Mouse (Mus musculus): ENCODE measurements at regions not wholly inside any gene's neighbourhood (a gene's known extent, or its start where the extent isn't known, plus 50 kb on each side); places are given as distances from the start of the nearest gene placed in this dataset.
"Not testable (repeated sequence)": the region's sequence is repeated elsewhere in the genome, so short reads cannot be mapped to it uniquely, and the experiment has no call there.

DNA sequence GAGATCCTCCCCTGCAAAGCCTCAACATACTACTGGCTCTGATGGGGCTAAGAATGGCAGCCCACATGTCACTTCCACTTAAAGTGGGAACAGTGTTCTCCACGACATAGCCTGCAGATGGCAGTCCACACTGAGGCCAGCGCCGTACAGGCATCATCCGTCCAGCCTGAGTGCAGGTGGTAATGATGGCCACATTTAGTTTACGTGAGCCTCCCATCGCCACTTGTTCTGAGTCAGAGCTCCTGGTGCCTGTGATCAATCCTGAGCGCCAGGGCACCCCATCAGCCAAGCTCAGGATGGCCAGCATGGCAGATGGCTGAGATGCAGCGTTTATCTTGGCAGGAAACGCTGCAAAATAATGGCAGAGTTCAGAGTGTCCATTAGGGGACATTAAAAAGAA, 159.6 kb downstream of the Adgrd1 start:
- H3K4me1 ChIP-seq (replicated peaks) = no peaks in the 10 kb centered on the region
- 78% methylated on average over 9 of the region's 9 CpGs for WGBS
- no peak overlapping the region for H3K27ac ChIP-seq
- no peak overlapping the region for H3K4me3 ChIP-seq (replicated peaks)
- ATAC-seq = no peak
- no peaks in the 10 kb centered on the region for H3K36me3 ChIP-seq
- no peaks in the 10 kb centered on the region for H3K9me3 ChIP-seq
- H3K4me2 ChIP-seq (replicated peaks) = no peak overlapping the region
- H3K9ac ChIP-seq (replicated peaks) = no peak overlapping the region
- no peaks in the 10 kb centered on the region for H3K27me3 ChIP-seq

DNA sequence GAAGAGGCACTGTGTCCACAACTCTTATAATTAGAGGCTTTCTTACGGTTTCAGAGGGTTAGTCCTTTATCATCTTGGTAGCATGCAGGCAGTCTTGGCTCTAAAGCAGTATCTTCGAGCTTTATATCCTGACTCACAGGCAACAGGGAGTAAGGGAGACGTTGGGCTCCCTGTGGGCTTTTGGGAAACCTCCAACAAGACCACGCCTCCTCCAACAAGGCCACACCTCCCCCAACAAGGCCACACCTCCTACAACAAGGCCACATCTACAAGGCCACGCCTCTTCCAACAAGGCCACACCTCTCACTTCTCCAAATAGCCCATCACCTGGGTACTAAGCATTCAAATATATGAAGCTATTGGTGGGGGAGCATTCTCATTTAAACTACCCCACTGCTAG, 160.7 kb downstream of the Adgrd1 start:
- Histone ChIP-seq H3K9ac (replicated peaks) (no peak overlapping the region), H3K9me3 (no peaks in the 10 kb centered on the region), H3K27ac (no peak overlapping the region), H3K27me3 (no peaks in the 10 kb centered on the region), H3K36me3 (no peaks in the 10 kb centered on the region), H3K4me1 (replicated peaks) (no peaks in the 10 kb centered on the region), H3K4me2 (replicated peaks) (no peak overlapping the region), H3K4me3 (replicated peaks) (no peak overlapping the region)
- ATAC-seq = no peak
- WGBS = 68% methylated on average over 5 of the region's 5 CpGs

DNA sequence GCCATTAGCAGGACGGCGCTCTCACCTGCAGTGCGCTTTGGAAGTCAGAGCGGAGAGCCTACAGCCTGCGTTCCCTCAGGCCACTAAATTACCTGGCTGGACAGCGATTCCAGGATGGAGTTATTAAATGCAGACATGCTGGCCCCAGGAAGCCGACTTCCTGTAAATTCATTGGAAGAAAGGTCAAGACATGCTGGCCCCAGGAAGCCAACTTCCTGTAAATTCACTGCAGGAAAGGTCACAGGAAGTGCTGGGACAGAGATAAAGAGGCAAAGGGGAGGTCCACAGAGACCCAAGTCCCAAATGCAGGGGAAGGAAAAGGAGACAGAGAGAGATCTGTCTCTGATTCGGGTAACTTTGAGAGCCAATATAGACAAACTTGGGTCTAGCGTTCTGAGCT, 164.1 kb downstream of the Adgrd1 start:
- H3K9ac ChIP-seq (replicated peaks) = no peak overlapping the region
- ATAC-seq = no peak
- no peaks in the 10 kb centered on the region for H3K36me3 ChIP-seq
- H3K4me1 ChIP-seq (replicated peaks) = no peaks in the 10 kb centered on the region; the same call in 1 of the 2 replicates
- no peak overlapping the region for H3K4me2 ChIP-seq (replicated peaks)
- no peak overlapping the region for H3K27ac ChIP-seq
- no peaks in the 10 kb centered on the region for H3K27me3 ChIP-seq
- WGBS = 89% methylated on average over 9 of the region's 9 CpGs
- no peak overlapping the region for H3K4me3 ChIP-seq (replicated peaks)
- H3K9me3 ChIP-seq = no peaks in the 10 kb centered on the region

DNA sequence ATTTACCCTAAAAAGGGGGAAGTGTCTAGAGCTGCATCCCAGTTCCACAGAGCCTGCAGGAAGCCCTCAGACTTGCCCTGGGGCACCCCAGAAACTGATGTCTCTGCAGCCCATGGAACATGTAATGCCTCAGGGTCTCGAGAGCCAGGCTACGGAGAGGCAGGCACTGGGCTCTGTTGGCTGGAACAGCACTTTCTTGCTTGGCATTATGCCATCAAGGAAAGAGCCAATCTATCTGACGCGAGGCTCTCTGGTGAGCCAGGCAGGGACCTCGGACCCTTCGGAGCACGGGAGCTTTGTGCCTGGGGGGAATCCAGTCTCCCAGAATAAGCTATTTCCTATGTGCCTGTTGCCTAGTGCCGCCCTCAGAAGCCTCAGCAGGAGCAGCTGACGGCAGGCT, 166.6 kb downstream of the Adgrd1 start:
- ATAC-seq = no peak
- Histone ChIP-seq H3K9ac (replicated peaks) (no peak overlapping the region), H3K36me3 (no peaks in the 10 kb centered on the region), H3K27me3 (no peaks in the 10 kb centered on the region), H3K4me3 (replicated peaks) (no peak overlapping the region), H3K4me2 (replicated peaks) (no peak overlapping the region), H3K4me1 (replicated peaks) (no peaks in the 10 kb centered on the region; the same call in 1 of the 2 replicates), H3K27ac (no peak overlapping the region), H3K9me3 (no peaks in the 10 kb centered on the region)
- 57% methylated on average over 9 of the region's 9 CpGs for WGBS

DNA sequence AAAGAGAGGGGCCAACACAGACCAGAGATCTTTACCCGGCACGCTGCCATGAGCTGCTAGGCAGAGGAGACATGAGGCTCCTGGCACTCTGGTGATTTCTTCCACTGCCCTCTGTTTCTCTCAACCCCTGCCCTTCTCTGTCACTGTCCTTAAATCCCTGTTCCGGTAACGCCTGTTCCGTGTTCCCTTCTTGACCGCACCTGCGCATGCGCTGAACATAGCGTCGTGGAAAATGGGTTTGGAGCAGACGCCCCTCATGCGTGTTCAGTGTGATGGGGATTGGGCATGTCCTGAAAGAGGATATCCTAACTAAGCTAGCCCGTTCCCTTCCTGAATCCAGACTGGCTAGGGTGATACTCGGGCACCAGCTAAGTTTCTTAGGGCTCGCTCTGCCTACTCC, 167.8 kb downstream of the Adgrd1 start:
- no peaks in the 10 kb centered on the region for H3K9me3 ChIP-seq
- H3K27ac ChIP-seq = no peak overlapping the region
- H3K4me3 ChIP-seq (replicated peaks) = no peak overlapping the region
- no peak for ATAC-seq
- H3K4me1 ChIP-seq (replicated peaks) = peaks cover 1% of the 10 kb centered on the region; the same call in 1 of the 2 replicates
- H3K27me3 ChIP-seq = no peaks in the 10 kb centered on the region
- no peak overlapping the region for H3K4me2 ChIP-seq (replicated peaks)
- no peak overlapping the region for H3K9ac ChIP-seq (replicated peaks)
- no peaks in the 10 kb centered on the region for H3K36me3 ChIP-seq
- 95% methylated on average over 15 of the region's 15 CpGs for WGBS

DNA sequence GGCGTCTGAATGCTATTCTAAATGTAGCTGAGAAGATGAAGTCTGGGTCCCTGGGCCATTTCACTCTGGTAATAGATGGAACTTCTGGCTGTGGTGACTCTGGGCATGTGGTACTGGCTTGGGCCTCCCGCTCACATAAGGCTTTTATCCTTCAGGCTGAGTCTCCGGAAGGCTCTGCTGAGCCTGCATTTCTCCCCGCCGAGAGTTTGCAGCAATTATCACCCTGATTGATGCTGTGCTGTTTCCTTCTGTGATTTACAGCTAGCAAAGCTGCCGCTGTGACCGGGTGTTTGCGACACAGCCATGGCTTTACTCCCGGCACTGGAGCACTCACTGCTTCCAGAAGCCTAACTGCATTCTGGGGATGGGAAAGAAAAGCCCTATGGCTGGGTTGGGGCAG, 171.9 kb downstream of the Adgrd1 start:
- Histone ChIP-seq H3K9ac (replicated peaks) (no peak overlapping the region), H3K9me3 (no peaks in the 10 kb centered on the region), H3K27ac (0 out of 2 replicates have a peak overlapping the region, but pooled peaks have one; percentile 25), H3K36me3 (no peaks in the 10 kb centered on the region), H3K27me3 (no peaks in the 10 kb centered on the region), H3K4me3 (replicated peaks) (no peak overlapping the region), H3K4me1 (replicated peaks) (peaks cover 11% of the 10 kb centered on the region), H3K4me2 (replicated peaks) (no peak overlapping the region)
- WGBS = 82% methylated on average over 9 of the region's 9 CpGs
- no peak for ATAC-seq

DNA sequence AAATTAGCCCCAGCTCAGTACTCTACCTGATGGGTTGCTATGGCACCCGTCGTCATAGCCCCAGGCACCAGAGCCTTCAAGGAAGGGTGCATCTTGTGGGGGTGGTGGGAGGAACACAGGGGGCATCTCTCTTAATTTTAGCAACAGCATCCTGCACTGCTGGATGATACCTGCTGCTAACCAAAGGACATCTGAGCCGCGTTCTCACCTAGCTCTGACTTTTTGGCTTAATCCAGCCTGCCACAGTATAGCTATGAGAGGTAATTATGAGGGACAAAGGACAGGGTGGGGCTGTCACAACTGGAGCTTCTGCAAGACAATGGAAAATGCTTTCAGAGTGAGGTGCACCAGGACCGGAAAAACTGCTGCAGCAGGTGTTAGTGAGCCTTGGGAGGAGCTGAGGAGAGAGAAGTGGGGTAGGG, 173.5 kb downstream of the Adgrd1 start:
- no peak for ATAC-seq

DNA sequence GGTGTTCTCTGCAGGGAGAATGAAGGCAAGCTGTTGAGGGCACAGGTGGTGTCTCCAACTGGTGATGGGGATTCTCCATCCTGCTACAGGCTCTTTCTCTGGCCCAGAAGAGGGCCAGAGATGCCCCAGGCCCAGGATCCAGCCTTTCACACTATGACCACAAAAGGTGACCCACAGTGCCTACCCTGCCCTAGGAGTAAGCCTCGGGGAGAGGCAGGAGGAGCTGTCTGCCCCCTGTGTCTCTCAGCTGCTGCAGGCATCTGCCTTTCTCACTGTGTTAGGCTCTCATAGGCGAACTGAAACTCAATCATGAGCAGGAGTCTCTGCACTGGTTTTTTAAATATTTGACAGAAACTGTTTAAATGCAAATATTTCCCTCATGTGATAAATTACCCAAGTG, 184.9 kb downstream of the Adgrd1 start:
- Histone ChIP-seq H3K4me1 (replicated peaks) (peaks cover 21% of the 10 kb centered on the region), H3K27me3 (no peaks in the 10 kb centered on the region), H3K4me3 (replicated peaks) (no peak overlapping the region), H3K36me3 (no peaks in the 10 kb centered on the region), H3K27ac (no peak overlapping the region), H3K9ac (replicated peaks) (no peak overlapping the region), H3K4me2 (replicated peaks) (no peak overlapping the region), H3K9me3 (no peaks in the 10 kb centered on the region)
- WGBS = 52% methylated on average over 2 of the region's 2 CpGs
- ATAC-seq = no peak

More for the DNA sequence above, 173.5 kb downstream of the Adgrd1 start:
- no peak overlapping the region for H3K4me2 ChIP-seq (replicated peaks)
- no peak overlapping the region for H3K9ac ChIP-seq (replicated peaks)
- H3K27me3 ChIP-seq = no peaks in the 10 kb centered on the region
- no peaks in the 10 kb centered on the region for H3K36me3 ChIP-seq
- 21% methylated on average over 5 of the region's 5 CpGs for WGBS
- H3K27ac ChIP-seq = no peak overlapping the region
- H3K9me3 ChIP-seq = no peaks in the 10 kb centered on the region
- peaks cover 11% of the 10 kb centered on the region for H3K4me1 ChIP-seq (replicated peaks)
- H3K4me3 ChIP-seq (replicated peaks) = no peak overlapping the region

DNA sequence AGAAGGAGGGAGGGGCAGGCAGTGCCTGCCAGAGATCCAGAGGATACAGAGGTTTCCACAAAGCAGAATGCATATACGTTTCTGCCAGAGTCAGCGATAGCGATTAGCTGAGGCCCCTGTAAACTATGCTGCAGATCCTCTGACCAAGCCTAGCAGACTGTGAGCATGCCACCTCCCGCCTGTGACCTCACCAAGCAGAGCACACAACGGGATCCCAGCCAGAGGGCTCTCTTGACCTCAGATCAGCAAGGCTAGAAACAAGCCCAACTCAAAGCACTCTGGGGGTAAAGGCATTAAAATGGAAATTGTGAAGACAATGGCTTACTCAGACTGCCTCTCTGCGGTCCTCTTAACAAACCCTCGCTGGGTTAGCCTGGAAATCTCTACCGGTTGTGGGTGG, 185.6 kb downstream of the Adgrd1 start:
- Histone ChIP-seq H3K4me3 (replicated peaks) (no peak overlapping the region), H3K27me3 (0 out of 2 replicates have a peak, but pooled peaks cover 3% of the 10 kb centered on the region), H3K4me1 (replicated peaks) (peaks cover 21% of the 10 kb centered on the region), H3K36me3 (no peaks in the 10 kb centered on the region), H3K9ac (replicated peaks) (no peak overlapping the region), H3K9me3 (no peaks in the 10 kb centered on the region), H3K27ac (peak overlapping the region; percentile 25; the same call in 1 of the 2 replicates), H3K4me2 (replicated peaks) (no peak overlapping the region)
- 0 out of 2 replicates have a peak, but pooled peaks have one; percentile 55 for ATAC-seq
- WGBS = 2% methylated on average over 8 of the region's 8 CpGs

DNA sequence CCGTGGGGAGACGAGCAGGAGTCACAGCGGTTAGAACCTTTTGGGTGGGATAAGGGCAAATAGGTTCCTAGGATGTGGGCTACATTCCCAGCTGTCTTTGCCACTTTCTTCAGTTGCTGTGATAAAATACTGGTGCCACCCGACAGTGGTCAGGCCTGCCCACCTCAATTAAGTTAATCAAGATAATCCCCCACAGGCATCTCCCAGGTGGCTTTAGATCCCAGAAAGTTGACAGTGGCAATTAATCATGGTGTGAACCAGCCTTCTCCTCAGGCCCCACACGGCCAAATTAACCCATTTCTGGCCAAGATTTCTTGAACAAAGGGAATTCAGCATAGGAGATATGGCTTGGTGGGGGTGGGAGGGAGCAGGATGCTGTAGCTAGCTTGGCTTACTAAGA, 186.3 kb downstream of the Adgrd1 start:
- WGBS = 20% methylated on average over 5 of the region's 5 CpGs
- no peaks in the 10 kb centered on the region for H3K36me3 ChIP-seq
- H3K9me3 ChIP-seq = no peaks in the 10 kb centered on the region
- no peak overlapping the region for H3K9ac ChIP-seq (replicated peaks)
- no peak overlapping the region for H3K4me2 ChIP-seq (replicated peaks)
- 0 out of 2 replicates have a peak, but pooled peaks cover 3% of the 10 kb centered on the region for H3K27me3 ChIP-seq
- H3K27ac ChIP-seq = peak overlapping the region; percentile 25; the same call in 1 of the 2 replicates
- H3K4me3 ChIP-seq (replicated peaks) = no peak overlapping the region
- no peak for ATAC-seq
- H3K4me1 ChIP-seq (replicated peaks) = peaks cover 21% of the 10 kb centered on the region

DNA sequence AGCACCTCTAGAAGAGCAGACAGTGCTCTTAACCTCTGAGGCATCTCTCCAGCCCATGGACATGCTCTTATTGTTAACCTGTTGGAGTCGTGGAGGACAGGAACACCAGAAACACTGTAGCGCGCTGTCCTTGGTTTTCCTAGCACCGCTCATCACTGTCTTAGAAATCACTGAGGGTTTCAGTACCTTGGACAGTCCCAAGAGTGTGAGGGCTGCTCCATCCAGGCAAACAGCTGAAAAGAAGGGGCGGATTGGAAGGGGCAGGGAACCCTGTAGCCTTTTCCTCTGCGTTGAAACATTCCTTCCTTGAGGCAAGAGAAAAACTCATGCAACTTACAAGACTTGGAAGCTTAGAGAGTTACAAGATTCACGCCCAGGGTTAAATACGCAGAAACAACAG, 190.9 kb downstream of the Adgrd1 start:
- H3K4me3 ChIP-seq (replicated peaks) = no peak overlapping the region
- WGBS = 20% methylated on average over 8 of the region's 8 CpGs
- H3K4me2 ChIP-seq (replicated peaks) = no peak overlapping the region
- H3K9ac ChIP-seq (replicated peaks) = no peak overlapping the region
- no peak for ATAC-seq
- no peaks in the 10 kb centered on the region for H3K9me3 ChIP-seq
- H3K27me3 ChIP-seq = 0 out of 2 replicates have a peak, but pooled peaks cover 3% of the 10 kb centered on the region
- no peak overlapping the region for H3K27ac ChIP-seq
- no peaks in the 10 kb centered on the region for H3K36me3 ChIP-seq
- peaks cover 7% of the 10 kb centered on the region for H3K4me1 ChIP-seq (replicated peaks)

DNA sequence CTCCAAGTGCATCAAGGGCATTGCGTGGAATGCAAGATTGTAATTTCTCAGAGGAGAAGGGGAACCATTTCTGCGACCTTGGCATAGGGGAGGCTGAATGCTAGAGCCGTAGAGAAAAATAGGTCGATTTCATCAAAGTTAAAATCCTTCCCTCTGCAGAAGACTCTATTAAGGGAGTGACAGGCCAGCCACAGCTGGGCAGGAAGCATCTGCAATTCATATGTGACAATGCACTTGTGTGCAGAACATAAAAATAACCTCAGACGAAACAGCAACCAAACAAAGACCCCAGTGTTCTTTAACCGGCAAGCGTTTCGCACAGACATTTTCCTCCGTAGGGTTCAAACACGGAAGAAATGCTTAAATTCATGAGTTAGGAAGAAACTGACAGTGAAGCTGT, 196.3 kb downstream of the Adgrd1 start:
- WGBS = 57% methylated on average over 10 of the region's 10 CpGs
- not testable (repeated sequence) for H3K9ac ChIP-seq (replicated peaks); H3K27ac ChIP-seq; H3K4me2 ChIP-seq (replicated peaks); H3K27me3 ChIP-seq; H3K36me3 ChIP-seq; H3K4me1 ChIP-seq (replicated peaks); H3K9me3 ChIP-seq; ATAC-seq; H3K4me3 ChIP-seq (replicated peaks)

DNA sequence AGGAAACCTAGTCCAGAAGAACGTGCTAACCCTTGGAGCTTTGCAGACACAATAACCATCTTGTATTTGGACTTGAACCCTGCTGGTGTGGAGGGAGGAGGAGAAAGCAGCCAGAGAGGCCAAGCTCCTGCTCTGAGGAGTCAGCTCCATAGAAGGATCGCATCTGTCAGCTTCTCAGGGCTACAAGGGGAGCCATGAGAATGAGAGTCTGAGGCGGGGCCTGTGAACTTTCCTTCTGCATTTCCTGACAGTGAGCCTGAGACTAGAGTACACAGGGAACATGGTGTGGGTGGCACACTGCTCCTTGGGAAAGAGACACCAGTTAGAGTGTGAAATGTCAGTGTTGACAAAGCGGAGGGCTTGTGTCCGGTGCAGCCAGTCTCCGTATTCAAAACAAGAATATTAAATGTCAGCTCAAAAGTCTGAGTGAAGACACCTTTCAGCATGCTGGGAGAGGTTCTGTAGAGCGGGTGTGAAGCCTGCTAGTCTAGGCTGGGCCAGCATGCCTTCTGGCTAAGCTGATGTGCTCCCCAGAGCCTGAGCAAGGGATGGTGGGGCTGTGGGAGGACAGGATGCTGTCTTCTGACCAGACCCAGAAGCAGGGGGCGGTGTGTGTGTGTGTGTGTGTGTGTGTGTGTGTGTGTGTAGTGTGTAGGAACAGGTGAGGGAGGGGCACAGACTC, 198.5 kb downstream of the Adgrd1 start:
- ATAC-seq; H3K4me3 ChIP-seq (replicated peaks); H3K36me3 ChIP-seq; H3K9ac ChIP-seq (replicated peaks); H3K27me3 ChIP-seq; H3K4me1 ChIP-seq (replicated peaks); H3K4me2 ChIP-seq (replicated peaks); H3K27ac ChIP-seq; H3K9me3 ChIP-seq: not testable (repeated sequence)
- WGBS = 78% methylated on average over 8 of the region's 8 CpGs
